Mouse (Mus musculus): ENCODE results near the gene Tmem170.

Tmem170 gene

GRCm38 (mm10) chr8:111876355-111876948, at the start of gene Tmem170:
Gene Tmem170 (minus strand): TSS chr8:111876750.
- DNase-seq (ENCODE audit: low spot score in 2 of 2), result peak; percentile 93 to 96

- DNase-seq (ENCODE audit: low spot score in 2 of 2), result no peak
Observed at GRCm38 (mm10) chr8:111924976-111925375, 48.4 kb upstream of the Tmem170 start.

GRCm38 (mm10) chr8:111923383-111923804, 46.8 kb upstream of the Tmem170 start:
- no peak for DNase-seq (ENCODE audit: low spot score in 2 of 2)

GRCm38 (mm10) chr8:111920971-111921370, 44.4 kb upstream of the Tmem170 start:
- DNase-seq (ENCODE audit: low spot score in 2 of 2), result no peak

- no peak for DNase-seq (ENCODE audit: low spot score in 2 of 2)
Observed at GRCm38 (mm10) chr8:111919663-111920062, 43.1 kb upstream of the Tmem170 start.

DNA sequence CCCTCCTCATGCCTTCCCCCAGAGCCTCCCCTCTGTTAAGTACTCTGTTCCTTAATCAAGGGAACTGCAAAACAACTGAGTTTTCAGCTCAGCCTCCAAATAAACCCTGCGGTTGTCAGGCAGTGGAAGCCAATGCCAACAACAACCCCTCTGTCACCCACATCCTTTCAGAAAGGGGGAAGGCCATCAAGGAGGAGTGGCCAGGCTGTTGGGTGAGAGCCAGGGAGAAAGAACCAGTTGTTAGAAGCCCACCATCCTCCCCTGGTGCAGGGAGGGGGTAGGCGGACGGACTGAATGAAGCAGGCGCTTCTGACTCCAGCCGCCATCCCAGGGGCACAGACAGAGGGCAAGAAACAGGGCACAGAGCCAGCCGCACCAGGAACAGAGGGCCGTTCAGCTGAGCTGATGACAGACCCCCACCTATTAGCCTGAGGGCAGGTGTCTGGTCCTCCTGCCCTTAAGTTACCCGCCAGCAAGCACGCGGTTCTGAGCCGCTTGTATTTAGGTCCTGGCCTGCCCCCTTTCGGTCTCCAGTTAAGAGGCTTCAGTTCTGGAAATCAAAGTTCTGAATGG, 36.4 kb upstream of the Tmem170 start:
- DNase-seq (ENCODE audit: low spot score in 2 of 2), result no peak

DNA sequence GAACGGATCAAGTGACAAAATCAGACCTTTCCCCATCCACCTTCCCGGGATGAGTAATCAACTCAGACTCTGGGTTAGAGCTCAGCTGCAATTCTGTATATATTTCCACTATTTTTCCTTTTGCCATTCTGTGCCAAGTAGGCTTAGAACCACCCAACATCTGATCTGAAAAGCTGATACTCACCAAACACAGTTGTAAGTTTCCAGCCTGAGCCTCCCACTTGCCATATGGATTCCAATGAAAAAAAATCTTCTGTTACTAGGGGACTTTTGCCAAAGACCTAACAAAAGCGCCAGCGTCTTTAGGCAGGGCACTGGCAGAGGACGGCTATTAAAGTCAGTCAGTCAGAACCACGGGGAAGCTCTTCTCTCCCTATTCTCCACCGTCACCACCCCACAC, 35.0 kb upstream of the Tmem170 start:
- no peak for DNase-seq (ENCODE audit: low spot score in 2 of 2)

GRCm38 (mm10) chr8:111909621-111910450, 33.3 kb upstream of the Tmem170 start, which contains the start of gene Chst5:
Gene Chst5 (minus strand): TSS chr8:111910447.
- DNase-seq (ENCODE audit: low spot score in 2 of 2), result no peak

DNA sequence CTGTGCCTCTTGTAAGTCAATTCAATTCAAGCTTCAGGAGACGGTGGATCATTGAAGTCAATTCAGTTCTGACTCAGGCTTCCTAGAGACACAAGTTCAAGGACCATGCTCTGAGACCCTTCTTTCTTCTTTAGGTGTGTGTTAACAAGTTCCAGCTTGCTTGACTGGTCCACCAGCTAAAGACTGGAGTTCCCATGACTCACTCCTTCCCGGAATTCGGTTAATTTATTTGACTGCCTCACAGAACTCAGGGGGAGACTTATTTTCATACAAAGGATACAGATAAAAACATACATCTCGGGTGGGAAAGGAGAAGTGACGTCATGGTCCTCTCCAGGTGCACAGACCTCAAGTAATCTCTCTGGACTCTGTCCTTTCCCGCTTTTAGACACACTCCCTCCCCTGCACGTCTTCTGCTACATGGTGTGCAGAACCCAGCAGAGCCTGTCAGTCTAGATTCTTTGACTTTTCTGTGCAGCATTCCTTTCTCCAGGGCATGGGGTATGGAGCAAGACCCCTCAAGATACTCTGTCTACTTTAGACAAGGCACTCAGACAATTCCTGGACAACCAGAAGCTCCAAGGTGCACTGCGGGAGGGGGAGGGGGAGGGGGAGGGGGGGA, 29.1 kb upstream of the Tmem170 start:
- DNase-seq (ENCODE audit: low spot score in 2 of 2), result no peak

- no peak for DNase-seq (ENCODE audit: low spot score in 2 of 2)
Observed at GRCm38 (mm10) chr8:111902080-111902479, 25.5 kb upstream of the Tmem170 start.

- no peak for DNase-seq (ENCODE audit: low spot score in 2 of 2)
Observed at GRCm38 (mm10) chr8:111898586-111898985, 22.0 kb upstream of the Tmem170 start.

- no peak for DNase-seq (ENCODE audit: low spot score in 2 of 2)
Observed at GRCm38 (mm10) chr8:111894955-111895354, 18.4 kb upstream of the Tmem170 start.

DNA sequence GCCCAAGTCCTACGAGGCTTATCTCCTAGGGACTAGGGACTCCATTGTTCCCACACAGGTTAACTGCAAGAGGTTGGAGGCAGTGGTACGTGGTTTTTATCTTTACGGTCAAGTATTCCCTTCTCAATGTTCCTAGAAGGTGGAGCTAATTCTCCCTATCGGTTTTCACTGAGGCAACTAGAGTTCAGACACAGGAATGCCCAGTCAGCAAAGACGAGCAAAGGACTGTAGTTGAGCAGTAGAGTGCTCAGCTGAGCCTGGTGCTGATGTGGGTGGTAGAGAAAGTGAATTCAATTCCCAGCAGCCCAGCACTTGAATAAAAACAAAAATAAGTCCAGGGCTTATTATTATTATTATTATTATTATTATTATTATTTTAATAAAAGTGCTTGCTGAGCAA, 16.1 kb upstream of the Tmem170 start:
- no peak for DNase-seq (ENCODE audit: low spot score in 2 of 2)

DNA sequence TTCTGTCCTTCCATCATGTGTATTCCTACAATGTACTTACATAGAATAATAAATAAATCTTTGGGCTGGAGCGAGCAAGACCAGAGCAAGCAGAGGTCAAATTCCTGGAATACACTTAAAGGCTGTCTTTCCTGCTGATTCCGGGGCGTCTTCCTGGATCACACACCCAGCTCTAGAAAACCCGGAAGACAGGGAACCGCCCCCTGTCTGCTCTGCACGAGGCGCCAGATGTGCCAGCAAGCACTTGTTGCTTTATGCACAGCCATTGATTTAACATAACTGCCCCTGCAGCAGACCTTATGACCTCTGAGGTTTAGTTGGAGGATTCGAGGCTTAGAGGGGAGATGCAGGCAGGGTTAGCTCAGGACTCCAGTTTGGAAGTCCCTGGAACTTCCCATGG, 15.4 kb upstream of the Tmem170 start:
- DNase-seq (ENCODE audit: low spot score in 2 of 2), result no peak

DNA sequence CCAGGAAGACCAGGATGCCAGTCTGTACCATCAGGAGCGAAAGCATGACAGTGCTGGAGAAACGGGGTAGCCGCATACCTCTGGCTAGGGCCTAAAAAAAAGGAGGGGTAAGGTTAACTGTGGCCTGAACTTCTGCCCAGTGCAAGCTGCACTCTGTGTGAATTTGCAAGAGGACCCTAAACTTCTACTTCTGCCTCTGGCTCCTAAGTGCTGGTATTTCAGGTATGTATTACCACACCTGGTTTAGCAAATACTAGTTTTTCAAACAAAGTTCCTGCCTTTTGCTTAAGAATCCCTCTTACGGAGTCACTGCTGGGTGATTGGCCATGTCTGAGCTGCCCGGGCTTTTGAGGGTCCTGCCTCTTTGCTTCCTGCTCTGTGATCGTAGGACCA, 14.4 kb upstream of the Tmem170 start:
- DNase-seq (ENCODE audit: low spot score in 2 of 2), result no peak

DNA sequence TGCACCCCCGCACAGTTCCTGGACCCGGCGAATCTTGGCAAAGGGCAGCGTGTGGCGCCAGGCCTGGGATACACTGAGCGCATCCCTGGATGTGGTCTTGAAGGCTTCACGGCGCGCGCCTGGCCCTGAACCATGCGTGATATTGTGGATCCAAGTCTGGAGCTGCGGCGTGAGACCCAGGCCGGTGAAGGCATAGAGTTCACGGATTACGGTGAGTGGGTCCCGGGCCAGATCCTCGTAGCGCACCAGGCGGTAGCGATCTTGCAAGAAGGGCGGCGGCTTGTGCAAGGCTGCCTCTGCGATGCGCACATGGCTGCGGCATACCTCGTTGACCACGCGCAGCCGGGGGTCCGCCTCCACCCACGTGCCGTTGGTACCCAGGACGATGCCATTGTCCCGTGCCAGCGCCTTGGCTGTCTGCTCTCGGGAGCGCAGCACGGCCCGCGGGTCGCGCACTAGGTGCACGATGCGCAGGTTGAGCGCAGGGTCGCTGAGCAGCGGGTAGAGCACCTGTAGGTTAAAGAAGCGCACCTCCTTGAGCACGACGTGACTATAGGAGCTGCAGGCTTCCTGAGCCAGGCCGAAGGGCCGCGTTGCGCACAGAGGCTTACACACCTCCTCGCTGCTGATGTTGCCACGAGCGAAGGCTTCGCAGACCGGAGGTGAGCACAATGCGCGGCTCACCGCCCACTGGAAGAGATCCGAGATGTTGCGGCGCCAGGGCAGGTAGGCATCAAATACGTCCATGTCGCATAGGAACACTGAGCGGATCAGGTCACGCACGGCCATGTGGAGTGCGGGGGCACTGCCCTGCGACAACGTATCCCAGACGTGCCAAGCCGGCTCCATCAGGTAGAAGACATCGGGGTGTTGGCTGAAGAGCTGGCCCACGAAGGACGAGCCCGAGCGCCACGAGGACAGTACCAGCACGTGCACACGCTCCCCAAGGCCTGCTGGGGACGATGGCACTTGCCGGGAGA, 13.7 kb upstream of the Tmem170 start:
- DNase-seq (ENCODE audit: low spot score in 2 of 2), result no peak

DNA sequence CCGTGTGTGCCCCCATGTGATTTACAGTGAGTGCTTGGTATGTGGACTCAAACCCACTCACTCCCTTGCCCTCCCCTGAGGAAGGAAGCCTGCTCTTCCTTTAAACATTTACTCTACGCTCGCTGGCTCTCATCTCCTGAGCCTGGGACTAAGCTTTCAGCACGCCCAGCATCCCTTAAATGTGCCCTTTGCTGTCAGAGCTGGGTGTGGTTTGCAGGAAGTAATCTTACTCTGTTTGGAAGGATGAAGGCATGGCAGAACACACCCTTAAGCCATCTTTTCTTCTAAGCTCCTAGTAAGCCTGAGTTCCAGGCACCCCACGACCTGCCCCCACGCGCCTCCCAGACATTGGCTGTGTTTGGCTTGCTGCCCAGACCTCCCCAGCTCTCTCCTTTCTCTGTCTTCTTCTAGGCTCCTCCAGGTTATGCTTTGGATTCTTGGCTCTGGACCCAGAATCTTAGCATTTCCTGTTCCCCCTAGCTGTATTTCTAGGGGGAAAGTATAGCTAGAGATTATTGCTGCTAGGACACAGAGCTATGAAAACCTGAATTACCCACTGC, 11.6 kb upstream of the Tmem170 start:
- no peak for DNase-seq (ENCODE audit: low spot score in 2 of 2)

DNA sequence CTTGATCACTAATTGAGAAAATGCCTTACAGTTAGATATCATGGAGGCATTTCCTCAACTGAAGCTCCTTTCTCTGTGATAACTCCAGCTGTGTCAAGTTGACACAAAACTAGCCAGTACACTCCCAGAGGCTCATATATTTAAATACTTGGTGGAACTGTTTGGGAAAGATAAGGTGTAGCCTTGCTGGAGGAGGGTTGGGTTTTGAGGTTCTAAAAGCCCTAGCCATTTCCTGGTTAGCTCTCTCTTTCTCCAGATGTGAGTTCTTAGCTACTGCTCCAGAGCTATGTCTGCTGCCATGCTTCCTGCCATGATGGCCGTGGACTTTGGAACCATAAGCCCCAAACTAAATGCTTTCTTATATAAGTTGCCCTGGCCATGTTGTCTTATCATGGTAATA, 10.9 kb upstream of the Tmem170 start:
- no peak for DNase-seq (ENCODE audit: low spot score in 2 of 2)

DNA sequence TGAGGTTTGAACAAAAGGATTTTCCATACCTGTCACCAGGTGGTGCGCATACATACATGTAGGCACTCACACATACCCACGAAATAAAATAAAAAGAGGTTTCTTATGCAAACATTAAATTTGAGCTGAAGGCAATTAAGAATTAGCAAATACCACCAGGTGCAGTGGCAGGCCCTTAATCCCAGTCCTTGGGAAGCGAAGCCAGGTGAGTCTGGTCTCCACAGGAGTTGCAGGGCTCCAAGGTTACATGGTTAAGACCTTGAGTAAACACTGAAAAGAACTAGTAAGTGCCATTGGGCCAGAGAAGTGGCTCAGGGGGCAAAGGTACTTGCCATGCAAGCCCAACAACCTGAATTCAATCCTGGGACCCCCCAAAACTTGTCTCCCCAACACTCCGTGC, 7.1 kb upstream of the Tmem170 start:
- DNase-seq (ENCODE audit: low spot score in 2 of 2), result no peak

- peak in 1 of 2 experiments; percentile 69 for DNase-seq (ENCODE audit: low spot score in 2 of 2)
Observed at GRCm38 (mm10) chr8:111881591-111881990, 5.0 kb upstream of the Tmem170 start.

DNA sequence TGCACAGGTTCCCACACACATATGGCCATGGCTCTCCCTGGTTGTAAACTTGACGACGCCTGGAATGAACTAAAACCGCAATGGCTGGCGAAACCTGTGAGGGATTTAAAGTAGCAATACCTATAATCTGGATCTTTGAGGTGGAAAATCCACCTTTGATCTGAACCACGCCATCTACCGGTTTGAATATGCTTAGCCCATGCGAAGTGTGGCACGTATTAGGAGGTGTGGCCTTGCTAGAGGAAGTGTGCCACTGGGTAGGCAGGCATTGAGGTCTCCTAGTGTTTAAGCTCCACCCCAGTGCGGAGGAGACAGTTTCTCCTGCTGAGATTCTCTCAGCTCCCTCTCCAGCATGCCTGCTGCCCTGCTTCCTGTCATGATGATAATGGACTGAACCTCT, 1.2 kb upstream of the Tmem170 start:
- DNase-seq (ENCODE audit: low spot score in 2 of 2), result no peak

All from urinary bladder, postnatal 4 days (tissue).